Mouse (Mus musculus): ENCODE data around the gene Bri3bp. TPM values are rescaled to one million over a fixed set of nuclear protein-coding genes. Genes with fewer than 3 reads are reported as not detected.

Bri3bp gene
- polyA plus RNA-seq, 1 experiment from 2014 or later: 41.6 TPM

GRCm38 (mm10) chr5:125475601-125476285, 34.4 kb downstream of the Bri3bp start, which contains the start of gene Aacs:
Aacs (plus strand) TSS chr5:125475814.
- H3K9ac ChIP-seq (ENCODE audit: low read depth, low read length): peak within 1 kb of the TSS; percentile 84
- no peaks in the 10 kb centered on the region for H3K27me3 ChIP-seq (ENCODE audit: control insufficient read depth, insufficient read depth, low read depth, low read length)
- no peaks in the 10 kb centered on the region for H3K36me3 ChIP-seq (ENCODE audit: control insufficient read depth, insufficient read depth, low read length)
- under 1% methylated on average over 60 of the region's 60 CpGs for WGBS
- H3K9me3 ChIP-seq (replicated peaks; ENCODE audit: control insufficient read depth, low read length, poor library complexity, severe bottlenecking): no peaks in the 10 kb centered on the region
- H3K27ac ChIP-seq (ENCODE audit: low read length): peak within 1 kb of the TSS; percentile 87
- H3K4me3 ChIP-seq (ENCODE audit: low read depth, low read length): peak within 1 kb of the TSS; percentile 85
- ATAC-seq: peak; percentile 89
- peaks cover 30% of the 10 kb centered on the region for H3K4me1 ChIP-seq (ENCODE audit: control insufficient read depth, insufficient read depth, low read length)
- peak within 1 kb of the TSS; percentile 91 for H3K4me2 ChIP-seq (ENCODE audit: low read length)

GRCm38 (mm10) chr5:125476286-125476625, 34.9 kb downstream of the Bri3bp start:
- Histone ChIP-seq H3K27ac (ENCODE audit: low read length) (peak overlapping the region; percentile 87), H3K9ac (ENCODE audit: low read depth, low read length) (peak overlapping the region; percentile 84), H3K4me1 (ENCODE audit: control insufficient read depth, insufficient read depth, low read length) (peaks cover 30% of the 10 kb centered on the region), H3K4me3 (ENCODE audit: low read depth, low read length) (peak overlapping the region; percentile 85), H3K9me3 (replicated peaks; ENCODE audit: control insufficient read depth, low read length, poor library complexity, severe bottlenecking) (no peaks in the 10 kb centered on the region), H3K4me2 (ENCODE audit: low read length) (peak overlapping the region; percentile 91), H3K27me3 (ENCODE audit: control insufficient read depth, insufficient read depth, low read depth, low read length) (no peaks in the 10 kb centered on the region), H3K36me3 (ENCODE audit: control insufficient read depth, insufficient read depth, low read length) (no peaks in the 10 kb centered on the region)
- peak; percentile 62 for ATAC-seq
- WGBS: 7% methylated on average over 5 of the region's 5 CpGs

GRCm38 (mm10) chr5:125476799-125477198, 35.4 kb downstream of the Bri3bp start:
- WGBS: 68% methylated on average over 7 of the region's 7 CpGs
- Histone ChIP-seq H3K4me2 (ENCODE audit: low read length) (peak overlapping the region; percentile 91), H3K27ac (ENCODE audit: low read length) (peak overlapping the region; percentile 87), H3K4me3 (ENCODE audit: low read depth, low read length) (peak overlapping the region; percentile 85), H3K27me3 (ENCODE audit: control insufficient read depth, insufficient read depth, low read depth, low read length) (no peaks in the 10 kb centered on the region), H3K9ac (ENCODE audit: low read depth, low read length) (peak overlapping the region; percentile 84), H3K36me3 (ENCODE audit: control insufficient read depth, insufficient read depth, low read length) (no peaks in the 10 kb centered on the region), H3K4me1 (ENCODE audit: control insufficient read depth, insufficient read depth, low read length) (peaks cover 30% of the 10 kb centered on the region), H3K9me3 (replicated peaks; ENCODE audit: control insufficient read depth, low read length, poor library complexity, severe bottlenecking) (no peaks in the 10 kb centered on the region)
- no peak for ATAC-seq

- Histone ChIP-seq H3K4me3 (ENCODE audit: low read depth, low read length) (peak overlapping the region; percentile 85), H3K4me1 (ENCODE audit: control insufficient read depth, insufficient read depth, low read length) (peaks cover 30% of the 10 kb centered on the region), H3K4me2 (ENCODE audit: low read length) (peak overlapping the region; percentile 91), H3K27me3 (ENCODE audit: control insufficient read depth, insufficient read depth, low read depth, low read length) (no peaks in the 10 kb centered on the region), H3K9ac (ENCODE audit: low read depth, low read length) (0 out of 2 replicates have a peak overlapping the region, but pooled peaks have one; percentile 84), H3K36me3 (ENCODE audit: control insufficient read depth, insufficient read depth, low read length) (no peaks in the 10 kb centered on the region), H3K27ac (ENCODE audit: low read length) (no peak overlapping the region), H3K9me3 (replicated peaks; ENCODE audit: control insufficient read depth, low read length, poor library complexity, severe bottlenecking) (no peaks in the 10 kb centered on the region)
- 70% methylated on average over 7 of the region's 7 CpGs for WGBS
- no peak for ATAC-seq
These were observed 36.2 kb downstream of the Bri3bp start for GRCm38 (mm10) chr5:125477533-125477932.

GRCm38 (mm10) chr5:125478037-125478436, 36.7 kb downstream of the Bri3bp start:
- H3K36me3 ChIP-seq (ENCODE audit: control insufficient read depth, insufficient read depth, low read length): no peaks in the 10 kb centered on the region
- H3K4me1 ChIP-seq (ENCODE audit: control insufficient read depth, insufficient read depth, low read length): peaks cover 30% of the 10 kb centered on the region
- 0 out of 2 replicates have a peak overlapping the region, but pooled peaks have one; percentile 31 for H3K9ac ChIP-seq (ENCODE audit: low read depth, low read length)
- no peaks in the 10 kb centered on the region for H3K9me3 ChIP-seq (replicated peaks; ENCODE audit: control insufficient read depth, low read length, poor library complexity, severe bottlenecking)
- no peak for ATAC-seq
- H3K27ac ChIP-seq (ENCODE audit: low read length): no peak overlapping the region
- 79% methylated on average over 7 of the region's 7 CpGs for WGBS
- no peaks in the 10 kb centered on the region for H3K27me3 ChIP-seq (ENCODE audit: control insufficient read depth, insufficient read depth, low read depth, low read length)
- H3K4me3 ChIP-seq (ENCODE audit: low read depth, low read length): no peak overlapping the region
- H3K4me2 ChIP-seq (ENCODE audit: low read length): peak overlapping the region; percentile 91

- H3K9ac ChIP-seq (ENCODE audit: low read depth, low read length): no peak overlapping the region
- 98% methylated on average over 3 of the region's 3 CpGs for WGBS
- no peaks in the 10 kb centered on the region for H3K27me3 ChIP-seq (ENCODE audit: control insufficient read depth, insufficient read depth, low read depth, low read length)
These were observed 38.0 kb downstream of the Bri3bp start for GRCm38 (mm10) chr5:125479376-125479775.

GRCm38 (mm10) chr5:125480434-125481231, 39.3 kb downstream of the Bri3bp start:
- WGBS: 81% methylated on average over 11 of the region's 11 CpGs
- Histone ChIP-seq H3K4me2 (ENCODE audit: low read length) (no peak overlapping the region), H3K36me3 (ENCODE audit: control insufficient read depth, insufficient read depth, low read length) (0 out of 2 replicates have a peak, but pooled peaks cover 3% of the 10 kb centered on the region), H3K27ac (ENCODE audit: low read length) (no peak overlapping the region), H3K4me1 (ENCODE audit: control insufficient read depth, insufficient read depth, low read length) (peaks cover 30% of the 10 kb centered on the region), H3K9me3 (replicated peaks; ENCODE audit: control insufficient read depth, low read length, poor library complexity, severe bottlenecking) (no peaks in the 10 kb centered on the region), H3K27me3 (ENCODE audit: control insufficient read depth, insufficient read depth, low read depth, low read length) (no peaks in the 10 kb centered on the region), H3K4me3 (ENCODE audit: low read depth, low read length) (no peak overlapping the region), H3K9ac (ENCODE audit: low read depth, low read length) (no peak overlapping the region)
- ATAC-seq: no peak

More at GRCm38 (mm10) chr5:125479376-125479775, 38.0 kb downstream of the Bri3bp start:
- Histone ChIP-seq H3K4me2 (ENCODE audit: low read length) (no peak overlapping the region), H3K36me3 (ENCODE audit: control insufficient read depth, insufficient read depth, low read length) (0 out of 2 replicates have a peak, but pooled peaks cover under 1% of the 10 kb centered on the region), H3K27ac (ENCODE audit: low read length) (no peak overlapping the region), H3K4me1 (ENCODE audit: control insufficient read depth, insufficient read depth, low read length) (peaks cover 30% of the 10 kb centered on the region), H3K9me3 (replicated peaks; ENCODE audit: control insufficient read depth, low read length, poor library complexity, severe bottlenecking) (no peaks in the 10 kb centered on the region), H3K4me3 (ENCODE audit: low read depth, low read length) (no peak overlapping the region)
- ATAC-seq: no peak

GRCm38 (mm10) chr5:125482474-125482873, 41.1 kb downstream of the Bri3bp start:
- H3K9ac ChIP-seq (ENCODE audit: low read depth, low read length): no peak overlapping the region
- H3K4me1 ChIP-seq (ENCODE audit: control insufficient read depth, insufficient read depth, low read length): peaks cover 18% of the 10 kb centered on the region
- H3K27ac ChIP-seq (ENCODE audit: low read length): no peak overlapping the region
- H3K9me3 ChIP-seq (replicated peaks; ENCODE audit: control insufficient read depth, low read length, poor library complexity, severe bottlenecking): no peaks in the 10 kb centered on the region
- no peak overlapping the region for H3K4me3 ChIP-seq (ENCODE audit: low read depth, low read length)
- ATAC-seq: no peak
- 90% methylated on average over 7 of the region's 7 CpGs for WGBS
- H3K36me3 ChIP-seq (ENCODE audit: control insufficient read depth, insufficient read depth, low read length): 0 out of 2 replicates have a peak, but pooled peaks cover 3% of the 10 kb centered on the region
- H3K4me2 ChIP-seq (ENCODE audit: low read length): no peak overlapping the region
- H3K27me3 ChIP-seq (ENCODE audit: control insufficient read depth, insufficient read depth, low read depth, low read length): no peaks in the 10 kb centered on the region

Measured in midbrain, embryonic 16.5 days (tissue).